Mouse (Mus musculus) right cerebral cortex, adult 2 months (tissue): Measurements from ENCODE around the gene Mov10.
"Not testable (repeated sequence)": the region's sequence is repeated elsewhere in the genome, so short reads cannot be mapped to it uniquely, and the experiment has no call there.

ENCODE experiments used
- DNase-seq, 2 experiments: peaks; one replicate each; pipeline ENCODE4 v3.0.0; 2021 to 2022; ENCODE audit warnings: low spot score in 2 of 2

The Mov10 gene

GRCm38 (mm10) chr3:104817991-104818748 is at the start of gene Mov10:
Mov10 (minus strand) TSS chr3:104818563.
- DNase-seq: peak; percentile 33 to 41

- not testable (repeated sequence) for DNase-seq
These were observed 48.3 kb upstream of the Mov10 start for GRCm38 (mm10) chr3:104866674-104867073.

- no peak for DNase-seq
These were observed 47.0 kb upstream of the Mov10 start for GRCm38 (mm10) chr3:104865341-104865788.

GRCm38 (mm10) chr3:104864651-104865340 is 46.4 kb upstream of the Mov10 start:
- DNase-seq: peak; percentile 88 to 91

- DNase-seq: peak; percentile 87 to 88
These were observed 45.7 kb upstream of the Mov10 start, which contains the start of the genes St7l and Capza1 for GRCm38 (mm10) chr3:104863786-104864650. St7l (plus strand) TSS chr3:104864005. Capza1 (minus strand) TSS chr3:104864505.

GRCm38 (mm10) chr3:104858560-104858959 is 40.2 kb upstream of the Mov10 start:
- no peak for DNase-seq

GRCm38 (mm10) chr3:104856106-104856505 is 37.7 kb upstream of the Mov10 start:
- no peak for DNase-seq

GRCm38 (mm10) chr3:104854866-104855265 is 36.5 kb upstream of the Mov10 start:
- DNase-seq: no peak

- no peak for DNase-seq
These were observed 36.1 kb upstream of the Mov10 start for GRCm38 (mm10) chr3:104854465-104854864.

- DNase-seq: no peak
These were observed 28.2 kb upstream of the Mov10 start for GRCm38 (mm10) chr3:104846601-104847000.

GRCm38 (mm10) chr3:104841049-104841448 is 22.7 kb upstream of the Mov10 start:
- DNase-seq: no peak

- DNase-seq: no peak
These were observed 17.4 kb upstream of the Mov10 start for GRCm38 (mm10) chr3:104835797-104836196.

GRCm38 (mm10) chr3:104822413-104822812 is 4.0 kb upstream of the Mov10 start:
- DNase-seq: no peak

- no peak for DNase-seq
These were observed 2.1 kb upstream of the Mov10 start for GRCm38 (mm10) chr3:104820426-104820825.

- peak in 1 of 2 experiments; percentile 18 for DNase-seq
These were observed 379 bp upstream of the Mov10 start for GRCm38 (mm10) chr3:104818749-104819134.

- peak; percentile 38 to 47 for DNase-seq
These were observed 827 bp downstream of the Mov10 start for GRCm38 (mm10) chr3:104817481-104817990.

GRCm38 (mm10) chr3:104816130-104816529 is 2.2 kb downstream of the Mov10 start:
- no peak for DNase-seq

GRCm38 (mm10) chr3:104815346-104815745 is 3.0 kb downstream of the Mov10 start:
- DNase-seq: no peak

- no peak for DNase-seq
These were observed 3.6 kb downstream of the Mov10 start for GRCm38 (mm10) chr3:104814746-104815145.

GRCm38 (mm10) chr3:104813227-104813626 is 5.1 kb downstream of the Mov10 start:
- DNase-seq: not testable (repeated sequence)

- DNase-seq: no peak
These were observed 6.1 kb downstream of the Mov10 start for GRCm38 (mm10) chr3:104812254-104812653.

- DNase-seq: no peak
These were observed 6.6 kb downstream of the Mov10 start for GRCm38 (mm10) chr3:104811752-104812151.
